Mouse (Mus musculus): ENCODE data around the gene Hopx.
"Not testable (repeated sequence)": the region's sequence is repeated elsewhere in the genome, so short reads cannot be mapped to it uniquely, and the experiment has no call there.

Hopx gene

DNA sequence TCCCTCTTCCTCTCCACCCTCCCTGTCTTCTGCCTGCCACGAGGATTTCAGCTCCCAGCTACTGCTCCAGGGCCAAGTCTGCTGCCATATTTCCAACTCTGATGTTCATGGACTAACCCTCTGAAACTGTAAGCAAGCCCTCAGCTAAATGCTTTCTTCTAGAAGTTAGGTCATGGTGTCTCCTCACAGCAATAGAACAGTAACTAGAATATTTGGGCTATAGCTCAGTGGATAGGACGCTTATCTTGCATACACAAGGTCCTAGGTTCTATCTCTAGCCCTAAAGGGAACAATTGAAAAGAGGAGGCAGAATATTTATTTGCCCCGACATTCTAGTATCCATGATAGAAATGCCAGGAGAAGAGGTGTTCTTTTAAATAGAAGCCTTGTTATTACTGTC is 16.0 kb downstream of the Hopx start:
- no peak for DNase-seq

DNA sequence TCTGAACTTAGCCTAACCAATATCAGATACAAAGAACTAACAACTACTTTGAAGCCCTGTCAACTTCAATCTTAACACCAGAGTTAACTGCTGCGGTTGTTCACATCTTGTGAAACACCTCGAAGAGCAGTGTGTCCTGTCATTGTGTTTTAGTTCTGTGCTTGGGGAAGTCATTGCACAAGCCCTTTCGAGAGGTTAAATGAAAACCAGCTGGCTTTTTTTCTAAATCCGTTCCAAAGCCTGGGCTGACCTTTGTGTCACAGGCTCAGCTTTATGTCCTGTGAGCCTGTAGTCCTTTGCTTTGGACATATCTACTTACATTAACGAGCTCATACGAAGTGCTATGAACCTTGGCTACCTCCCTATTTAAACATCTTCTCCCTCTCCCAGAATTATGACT is 17.2 kb downstream of the Hopx start:
- DNase-seq = no peak

DNA sequence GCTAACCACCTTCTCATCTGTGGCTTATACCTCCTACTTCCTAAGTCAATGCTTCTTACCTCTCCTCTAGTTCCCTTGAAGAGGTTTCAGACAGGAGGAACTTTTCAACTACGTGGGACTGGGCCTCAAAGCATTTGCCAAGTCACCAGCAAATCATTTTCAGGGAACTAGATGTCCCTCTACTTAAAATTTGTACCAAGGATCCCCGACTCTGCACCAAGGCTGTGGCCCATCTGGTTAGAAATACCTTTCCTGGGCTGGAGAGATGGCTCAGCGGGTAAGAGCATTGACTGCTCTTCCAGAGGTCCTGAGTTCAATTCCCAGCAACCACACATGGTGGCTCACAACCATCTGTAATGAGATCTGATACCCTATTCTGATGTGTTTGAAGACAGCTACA is 18.7 kb downstream of the Hopx start:
- DNase-seq = not testable (repeated sequence)

DNA sequence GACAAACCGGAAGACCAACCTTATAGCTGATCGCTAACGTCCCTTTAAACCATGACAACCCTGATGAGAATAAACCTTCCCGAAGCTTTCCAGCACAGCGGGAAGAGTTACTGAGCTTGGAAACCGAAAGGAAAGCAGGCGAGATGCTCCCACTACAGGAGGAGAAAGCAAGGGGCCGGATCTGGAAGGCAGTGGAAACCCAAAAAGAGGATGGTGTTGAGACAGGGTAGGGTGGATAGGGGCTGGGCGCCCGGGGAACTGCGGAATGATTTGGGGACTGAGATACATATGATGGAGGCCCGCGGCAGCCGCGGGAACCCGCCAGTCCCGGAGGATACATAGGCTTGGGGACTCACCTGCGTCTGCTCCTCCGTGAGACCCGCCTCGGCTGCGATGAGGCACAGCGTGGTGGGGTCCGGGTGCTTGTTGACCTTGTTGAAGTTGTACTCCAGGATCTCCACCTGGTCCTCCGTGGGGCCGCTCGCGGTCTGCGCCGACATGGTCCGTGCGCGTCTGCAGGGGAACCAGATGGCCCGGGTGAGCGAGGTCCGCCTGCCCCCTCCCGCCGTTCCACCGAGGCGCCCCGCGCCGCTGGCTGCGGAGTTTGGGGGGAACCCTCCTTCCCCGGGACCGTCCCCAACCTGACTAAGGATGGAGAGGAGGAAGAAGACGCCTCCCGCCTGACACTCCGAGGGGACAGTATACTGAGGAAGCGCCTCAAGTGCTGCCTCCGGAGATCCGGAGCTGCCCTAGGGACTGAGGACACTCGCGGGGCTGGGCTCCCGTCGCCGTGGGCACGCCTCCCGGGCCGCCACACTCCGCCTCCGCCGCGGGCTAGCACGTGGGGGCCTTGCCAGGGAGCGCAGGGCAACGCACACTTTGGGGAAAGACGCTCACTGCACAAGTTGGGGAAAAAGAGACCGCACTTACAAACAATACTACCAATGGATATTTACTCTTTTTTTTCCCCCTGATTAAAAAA is 20.1 kb downstream of the Hopx start:
- peak; percentile 55 for DNase-seq

DNA sequence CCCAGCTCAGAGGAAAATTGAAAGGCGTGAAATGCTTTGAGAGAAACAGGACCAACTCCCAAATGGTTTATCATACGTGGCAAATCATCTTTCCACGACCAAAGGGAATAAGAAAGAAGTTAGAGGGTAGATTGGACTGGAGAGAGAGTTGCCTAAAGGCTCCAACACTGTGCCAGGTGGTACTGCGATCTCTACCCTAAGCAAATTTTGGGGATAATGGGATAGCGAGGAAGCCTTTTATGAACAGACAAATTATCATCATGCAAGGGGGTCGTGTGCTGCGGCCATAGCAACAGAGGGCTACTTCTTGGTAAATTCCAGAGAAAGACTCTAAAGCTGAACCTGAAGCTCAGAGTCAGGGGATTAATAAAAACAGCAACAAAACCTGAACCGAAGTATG is 21.0 kb downstream of the Hopx start:
- no peak for DNase-seq

DNA sequence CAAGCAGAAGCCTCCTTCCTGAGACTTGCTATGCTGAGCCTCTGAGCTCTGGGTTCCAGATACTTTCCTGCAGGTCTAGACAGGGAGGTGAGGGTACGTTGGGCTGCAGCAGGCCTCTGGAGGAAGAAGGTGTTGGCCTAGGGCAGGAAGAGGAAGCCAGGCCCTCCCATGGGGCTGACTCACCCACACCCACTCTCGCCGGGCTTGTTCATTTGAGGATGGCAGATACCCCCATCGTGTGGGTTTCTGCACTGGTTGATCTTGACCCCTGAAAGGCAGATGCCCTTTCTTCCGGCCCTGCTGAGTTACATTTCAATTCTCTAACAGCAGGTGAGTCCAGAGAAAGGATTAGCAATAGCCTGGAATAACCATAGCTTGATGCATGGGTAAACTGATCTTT is 22.4 kb downstream of the Hopx start:
- no peak for DNase-seq

DNA sequence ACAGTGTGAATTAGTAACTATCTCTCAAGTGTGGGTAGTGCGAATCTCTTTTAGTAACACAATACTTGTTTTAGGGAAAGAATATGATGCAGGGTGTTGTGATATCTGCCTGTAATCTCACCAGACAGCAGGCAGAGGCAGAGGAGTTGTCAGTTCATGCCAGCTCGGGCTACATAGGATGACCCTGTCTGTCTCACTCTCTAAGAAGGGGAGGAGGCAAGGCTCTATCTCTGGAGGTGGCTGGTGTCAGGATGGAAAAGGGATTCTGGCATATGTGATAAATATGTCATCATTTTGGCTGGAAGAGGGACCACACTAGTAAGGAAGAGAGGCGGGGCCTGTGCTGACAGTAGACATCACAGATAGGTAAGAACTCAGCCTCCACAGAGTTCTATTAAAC is 23.0 kb downstream of the Hopx start:
- no peak for DNase-seq

DNA sequence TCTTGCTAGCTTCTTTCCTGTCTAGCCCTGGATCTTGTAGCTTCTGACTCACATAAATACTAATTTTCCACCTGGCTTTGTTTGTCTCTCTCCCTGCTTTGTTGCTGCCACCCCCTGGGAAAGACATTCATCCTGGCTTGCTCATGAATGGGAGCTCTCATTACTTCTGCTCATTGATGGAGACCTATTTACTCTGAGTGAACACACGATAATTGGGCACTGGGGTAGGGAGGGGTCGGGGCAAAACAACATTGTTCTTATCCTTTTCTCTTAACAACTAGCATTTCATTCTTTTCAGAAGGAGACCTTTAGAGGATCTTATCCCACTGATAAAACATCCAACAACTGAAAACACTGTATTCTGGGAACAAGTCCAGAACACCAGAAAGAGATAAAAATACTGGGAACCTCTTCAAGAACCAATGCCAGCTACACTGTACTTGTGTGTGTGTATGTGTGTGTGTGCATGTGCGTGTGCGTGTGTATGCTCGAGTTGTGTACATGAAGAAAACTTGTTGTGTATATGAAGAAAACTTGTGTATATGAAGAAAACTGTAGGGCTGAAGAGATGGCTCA is 24.3 kb downstream of the Hopx start:
- no peak for DNase-seq

DNA sequence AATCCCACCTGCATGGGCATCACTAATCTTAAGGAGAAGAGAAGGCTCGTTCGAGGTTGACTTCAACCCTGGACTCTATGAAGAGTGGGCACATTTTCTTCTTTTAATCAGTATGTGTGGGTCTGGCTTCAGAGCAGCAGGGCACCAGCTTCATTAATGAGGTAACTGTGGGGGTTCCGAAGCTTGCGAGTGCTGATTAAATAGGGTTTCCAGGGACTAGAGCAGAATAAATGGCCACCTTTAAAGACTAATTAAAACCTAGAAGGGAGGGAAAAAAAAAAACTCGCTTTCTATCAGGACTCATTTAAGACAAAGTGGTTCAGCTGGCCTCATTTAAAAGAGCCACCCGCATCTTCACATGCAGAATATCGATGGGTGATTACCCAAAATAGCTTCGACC is 25.0 kb downstream of the Hopx start:
- DNase-seq = no peak

DNA sequence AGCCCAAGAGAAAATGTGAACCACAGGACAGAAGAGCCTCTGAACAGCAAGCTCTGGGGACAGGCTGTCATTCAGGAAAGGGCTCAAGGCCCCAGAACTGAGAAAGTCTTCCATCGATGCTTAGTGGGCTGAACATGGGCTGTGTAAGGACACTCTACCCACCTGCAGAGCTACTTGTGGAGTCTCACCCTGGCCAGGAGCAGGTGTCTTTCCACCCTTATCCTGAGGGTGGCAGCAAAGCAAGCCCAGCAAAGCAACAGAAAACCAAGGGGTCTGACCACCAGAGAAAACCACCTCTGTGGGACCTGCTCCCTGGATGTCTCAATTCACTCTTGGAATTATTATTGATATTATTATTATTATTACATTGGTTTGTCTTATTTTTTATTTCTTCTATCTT is 25.6 kb downstream of the Hopx start:
- DNase-seq = peak; percentile 60

DNA sequence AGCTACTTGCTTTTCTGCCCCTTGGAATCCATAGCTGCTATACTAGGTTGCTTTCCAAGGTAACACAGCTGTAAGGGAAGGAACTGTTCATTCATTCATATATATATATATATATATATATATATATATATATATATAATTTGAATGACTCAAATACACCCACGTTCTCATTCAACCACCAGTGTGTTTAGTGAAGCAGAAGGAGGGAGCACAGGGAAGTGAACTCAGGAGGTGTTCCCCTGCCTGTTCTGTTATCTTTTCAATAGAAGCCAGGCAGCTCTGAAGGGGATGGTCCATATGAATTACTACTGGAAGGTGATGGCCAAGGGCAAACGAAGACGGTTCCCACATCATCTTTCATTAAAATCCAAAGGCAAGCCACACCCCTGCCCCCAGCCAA is 27.8 kb downstream of the Hopx start:
- no peak for DNase-seq

DNA sequence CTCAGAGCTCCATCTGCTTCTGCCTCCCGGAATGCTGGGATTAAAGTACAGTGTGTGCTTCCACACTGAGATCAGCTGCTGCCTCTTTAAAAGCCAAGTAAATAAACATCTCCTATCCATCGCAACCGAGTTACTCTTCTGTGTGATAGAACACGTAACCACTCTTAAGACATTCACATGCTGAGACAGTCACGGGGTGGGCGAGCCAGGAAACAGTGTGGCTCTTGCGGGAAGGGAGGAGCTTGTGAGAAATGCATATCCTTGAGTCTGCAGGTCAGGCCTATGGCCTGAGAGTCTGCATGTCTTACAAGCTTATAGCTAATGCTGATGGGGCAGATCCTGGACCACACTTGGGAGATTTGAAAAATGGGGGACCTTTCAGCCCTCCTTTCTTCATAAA is 28.4 kb downstream of the Hopx start:
- no peak for DNase-seq

DNA sequence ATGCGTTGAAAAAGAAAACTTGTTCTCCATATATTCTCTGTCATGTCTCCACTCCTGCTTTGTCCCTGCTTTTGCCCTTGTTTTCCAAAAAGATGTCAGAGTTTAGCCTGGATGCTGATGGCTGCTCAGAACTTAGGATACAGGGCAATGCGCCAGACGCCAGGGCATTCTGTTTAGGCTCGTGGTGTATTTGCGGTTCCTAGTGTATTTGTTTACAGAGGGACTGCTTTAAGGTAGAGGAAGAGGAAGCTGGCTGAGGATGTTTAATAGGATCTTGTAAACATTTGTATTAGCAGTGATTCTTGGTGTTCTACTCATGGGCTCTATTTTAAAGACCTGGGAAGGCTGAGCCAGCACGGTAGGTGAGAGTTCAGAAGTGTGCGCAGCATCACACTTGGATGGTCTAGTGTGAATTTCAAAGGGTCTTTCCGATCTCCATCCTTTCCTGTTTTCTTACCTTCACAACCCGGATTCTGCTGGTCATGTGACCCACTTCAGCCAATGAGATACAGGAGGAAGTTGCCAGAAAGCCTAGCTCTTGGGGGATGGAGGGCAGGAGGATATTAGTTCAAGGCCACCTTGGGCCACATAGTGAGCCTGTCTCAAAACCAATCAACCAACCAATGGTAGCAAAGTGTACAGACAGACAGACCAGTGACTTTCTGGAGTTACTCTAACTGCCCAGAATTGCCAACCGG is 29.0 kb downstream of the Hopx start:
- DNase-seq = no peak

DNA sequence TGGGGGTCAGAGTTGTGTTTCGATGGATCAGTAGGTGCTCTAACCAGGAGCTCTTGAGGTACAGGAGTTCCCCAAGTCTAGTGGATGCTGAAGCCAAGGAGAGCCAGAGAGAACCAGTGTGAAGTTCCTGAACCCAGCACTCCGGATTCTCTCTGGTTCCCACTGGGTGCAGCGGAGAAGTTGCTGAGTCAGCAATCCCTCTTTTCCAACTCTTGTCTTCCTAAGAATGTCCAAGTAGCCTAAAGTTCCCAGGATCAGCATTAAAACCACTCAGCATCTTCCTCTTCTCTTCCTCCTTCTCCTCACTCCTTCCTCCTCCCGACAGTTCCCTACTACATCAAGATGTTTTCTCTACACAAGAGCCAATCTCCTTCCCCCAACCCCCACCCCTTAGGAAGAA is 30.5 kb downstream of the Hopx start:
- DNase-seq = no peak

DNA sequence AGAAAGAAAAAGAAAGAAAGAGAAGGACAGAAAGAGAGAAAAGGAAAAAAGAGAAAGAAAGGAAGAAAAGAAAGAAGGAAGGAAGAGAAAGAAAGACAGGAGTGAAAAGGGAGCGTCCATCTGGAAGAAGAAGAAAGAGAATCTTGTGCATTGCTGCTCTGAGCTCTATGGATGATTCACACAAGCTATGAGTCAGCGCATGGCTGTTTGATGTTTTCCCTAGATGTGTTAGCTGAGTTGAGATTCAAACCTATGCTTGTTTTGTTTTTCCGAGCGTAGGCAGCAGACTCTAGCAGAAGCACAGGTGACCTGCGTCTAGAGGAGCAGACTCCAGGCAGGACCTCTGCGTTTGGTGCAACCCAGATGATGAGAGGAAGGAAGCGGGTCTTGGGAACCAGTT is 32.2 kb downstream of the Hopx start:
- no peak for DNase-seq

DNA sequence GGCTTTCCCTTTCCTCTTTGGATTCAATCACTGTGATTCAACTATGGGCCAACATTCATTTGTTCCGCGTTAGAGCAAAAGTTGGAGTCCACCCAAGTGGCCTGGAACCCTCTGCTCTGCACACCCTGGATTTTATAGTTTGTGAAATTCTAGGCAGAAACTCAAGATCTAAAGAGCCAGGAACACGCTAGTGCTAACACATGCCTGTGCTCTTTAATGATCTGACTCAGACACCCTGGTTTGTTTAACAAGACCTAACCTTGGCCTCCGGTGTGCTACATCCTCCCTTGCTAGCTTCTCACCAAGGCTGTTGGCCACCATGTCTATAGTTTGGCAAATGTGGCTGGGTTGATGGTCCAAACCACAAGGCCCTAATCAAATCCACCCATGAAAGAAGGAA is 34.2 kb downstream of the Hopx start:
- no peak for DNase-seq

DNA sequence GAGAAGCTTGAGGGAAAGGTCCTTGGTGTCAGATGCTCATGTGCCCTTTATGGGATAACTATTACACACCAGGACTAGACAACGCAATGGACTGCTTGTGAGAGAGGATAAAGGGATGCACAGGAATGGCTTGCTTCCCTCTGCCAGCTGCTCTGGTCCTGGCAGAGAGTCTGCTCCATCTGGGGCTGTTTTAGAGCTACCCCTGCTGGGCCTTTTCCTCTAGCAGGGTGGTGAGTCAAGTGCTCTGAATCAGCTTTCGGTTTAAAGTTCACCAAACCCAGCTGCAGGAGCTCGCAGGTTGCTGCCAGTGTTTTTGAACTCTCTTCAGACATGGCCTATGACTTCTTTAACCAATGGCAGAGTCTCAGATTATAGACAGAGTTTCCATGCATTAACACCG is 39.0 kb downstream of the Hopx start:
- no peak for DNase-seq

DNA sequence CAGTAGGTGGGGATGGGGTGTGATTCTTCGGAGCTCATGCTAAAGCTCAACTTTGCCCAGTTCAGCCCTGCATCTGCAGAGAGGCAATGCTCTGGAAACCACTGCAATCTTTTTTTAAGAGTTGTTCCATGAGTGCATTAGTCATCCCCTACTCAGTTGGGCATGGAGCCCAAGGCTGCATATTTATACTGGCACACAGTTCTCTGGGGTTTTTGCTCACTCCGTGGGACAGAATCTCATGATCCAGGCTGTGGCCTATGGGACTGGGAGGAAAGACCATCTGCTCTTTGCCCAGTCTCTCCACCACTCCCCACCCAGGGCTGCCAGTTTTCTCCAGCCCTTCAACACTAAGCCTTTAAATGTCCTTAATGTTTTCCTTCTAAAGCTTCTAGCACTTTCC is 40.0 kb downstream of the Hopx start:
- DNase-seq = no peak

DNA sequence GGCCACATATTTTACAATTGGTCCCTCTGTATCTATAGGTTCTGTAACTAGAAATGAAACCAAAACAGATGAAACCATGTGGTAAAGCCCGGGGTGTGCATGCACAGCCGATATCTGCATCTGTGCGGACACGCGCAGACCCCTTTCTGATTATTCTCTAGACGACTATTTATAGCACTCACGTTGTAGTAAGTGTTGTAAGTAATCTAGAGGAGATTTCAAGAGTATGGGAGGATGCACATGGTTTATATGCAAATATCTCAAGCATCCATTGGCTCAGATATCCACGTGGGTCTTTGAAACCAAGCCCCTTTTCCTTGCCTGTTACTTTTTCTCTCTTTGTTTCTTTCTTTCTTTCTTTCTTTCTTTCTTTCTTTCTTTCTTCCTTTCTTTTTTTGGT is 41.1 kb downstream of the Hopx start:
- DNase-seq = no peak

DNA sequence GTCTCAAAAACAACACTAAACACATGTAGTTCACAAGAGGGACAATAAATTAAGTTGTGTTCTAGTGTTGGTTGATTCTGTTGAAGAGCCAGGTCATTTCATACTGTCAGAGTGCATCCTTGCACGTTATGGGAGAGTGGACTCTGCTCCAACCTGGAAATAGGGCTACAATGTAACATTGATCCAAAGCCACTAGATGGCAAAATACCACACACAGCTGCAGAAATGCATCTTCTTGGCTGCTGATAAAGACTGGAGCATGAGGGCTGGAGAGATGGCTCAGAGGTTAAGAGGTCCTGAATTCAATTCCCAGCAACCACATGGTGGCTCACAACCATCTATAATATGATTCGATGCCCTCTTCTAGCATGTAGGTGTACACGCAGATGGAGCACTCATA is 43.3 kb downstream of the Hopx start:
- DNase-seq = no peak

DNA sequence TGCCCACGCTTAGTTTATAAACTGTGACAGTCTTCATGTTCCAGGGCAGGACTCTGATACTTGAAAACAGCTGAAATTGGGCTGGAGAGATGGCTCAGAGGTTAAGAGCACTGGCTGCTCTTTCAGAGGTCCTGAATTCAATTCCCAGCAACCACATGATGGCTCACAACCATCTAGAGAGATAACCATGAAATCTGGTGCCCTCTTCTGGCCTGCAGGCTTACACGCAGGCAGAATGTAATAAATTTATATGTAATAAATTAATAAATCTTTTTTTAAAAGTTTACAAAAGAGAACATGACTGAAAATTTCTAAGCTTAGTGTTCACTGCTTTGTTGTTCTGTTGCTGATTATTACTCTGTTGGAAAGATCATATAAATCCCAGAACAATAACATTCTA is 43.9 kb downstream of the Hopx start:
- DNase-seq = no peak

DNA sequence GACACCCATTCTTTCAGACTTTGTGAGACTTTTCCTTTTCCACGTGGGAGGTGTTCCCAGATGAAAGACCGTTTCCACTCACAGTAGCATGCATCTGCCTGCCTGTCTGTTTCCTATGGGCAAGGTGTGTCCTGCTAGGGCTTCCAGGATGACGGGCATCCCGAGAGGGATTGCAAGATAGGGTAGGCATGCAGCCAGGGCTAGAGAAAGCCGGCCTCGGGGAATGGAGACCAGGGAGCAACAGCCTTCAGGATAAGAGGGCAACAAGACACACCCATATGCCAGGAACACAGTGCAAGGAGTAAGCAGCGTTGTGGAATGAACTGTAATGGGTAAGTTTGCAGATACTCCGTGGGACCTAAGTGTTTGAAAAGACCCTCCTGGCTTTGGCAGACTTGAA is 47.6 kb downstream of the Hopx start:
- no peak for DNase-seq

DNA sequence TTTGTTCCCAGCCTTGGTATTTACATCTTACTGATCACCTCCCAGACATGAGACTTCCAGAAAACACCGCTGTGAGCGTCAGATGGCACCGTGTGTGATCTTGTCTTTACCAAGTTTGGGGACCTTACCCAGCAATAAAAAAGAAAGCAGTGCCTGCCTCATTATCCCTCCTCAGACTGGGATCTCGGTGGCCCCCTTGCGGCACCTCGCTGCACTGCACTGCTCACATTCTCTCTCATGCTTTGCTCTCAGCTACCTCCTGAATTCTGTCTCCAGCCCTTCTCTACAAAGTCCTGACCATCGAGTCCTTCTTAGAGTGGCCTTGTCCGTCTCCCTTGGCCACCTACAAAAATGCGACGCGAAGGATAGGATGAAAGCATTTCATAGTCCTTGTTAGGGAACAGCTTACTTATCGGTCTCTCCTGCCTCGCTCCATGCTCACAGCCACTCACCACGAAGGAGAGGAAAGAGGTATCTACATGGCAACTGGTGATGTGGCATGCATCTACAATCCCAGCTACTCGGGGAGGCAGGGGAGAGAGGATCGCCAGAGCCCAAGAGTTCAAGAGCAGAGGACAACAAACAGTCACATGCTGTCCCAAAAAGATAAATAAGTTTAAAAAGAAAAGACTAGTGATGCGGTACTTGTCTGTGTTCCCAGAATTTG is 53.4 kb downstream of the Hopx start:
- DNase-seq = peak; percentile 80

DNA sequence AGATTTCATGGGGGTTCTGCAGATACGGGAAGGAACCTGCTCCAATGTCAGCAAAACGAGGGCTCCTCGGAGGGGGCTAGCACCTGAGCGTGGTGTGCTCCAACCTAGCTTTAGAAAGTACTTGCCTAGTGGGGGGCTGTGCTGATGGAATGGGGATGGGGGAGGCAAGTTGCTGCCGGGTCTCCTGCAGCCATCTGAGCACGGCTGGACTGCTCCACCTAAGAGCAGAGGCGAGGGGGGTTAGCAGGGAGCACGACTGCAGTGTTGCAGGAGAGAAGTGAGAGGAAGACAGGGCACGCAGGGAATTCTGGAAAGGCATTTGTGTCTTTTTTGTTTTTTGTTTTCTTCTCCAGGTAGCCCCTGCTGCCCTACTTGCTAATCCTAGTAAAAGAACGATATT is 54.6 kb downstream of the Hopx start:
- DNase-seq = no peak

Measured in right cerebral cortex, postnatal 4 days (tissue).